Mouse (Mus musculus): ENCODE measurements around the gene Dctn5.
"Not testable (repeated sequence)": the region's sequence is repeated elsewhere in the genome, so short reads cannot be mapped to it uniquely, and the experiment has no call there.

The Dctn5 gene

GRCm38 (mm10) chr7:122132497-122133337, at the start of gene Dctn5, which contains the start of gene Palb2:
Dctn5 (plus strand) TSS chr7:122133041.
Palb2 (minus strand) TSS chr7:122132985.
- DNase-seq (ENCODE audit: extremely low read depth, low read depth, low spot score), result peak; percentile 51

- no peak for DNase-seq (ENCODE audit: extremely low read depth, low read depth, low spot score)
These were observed 45.5 kb upstream of the Dctn5 start for GRCm38 (mm10) chr7:122087195-122087982.

- no peak for DNase-seq (ENCODE audit: extremely low read depth, low read depth, low spot score)
These were observed 38.1 kb upstream of the Dctn5 start for GRCm38 (mm10) chr7:122094564-122095330.

GRCm38 (mm10) chr7:122098009-122098408, 34.8 kb upstream of the Dctn5 start:
- DNase-seq (ENCODE audit: extremely low read depth, low read depth, low spot score), result no peak

- no peak for DNase-seq (ENCODE audit: extremely low read depth, low read depth, low spot score)
These were observed 33.6 kb upstream of the Dctn5 start for GRCm38 (mm10) chr7:122099222-122099621.

GRCm38 (mm10) chr7:122101014-122101746, 31.7 kb upstream of the Dctn5 start:
- DNase-seq (ENCODE audit: extremely low read depth, low read depth, low spot score), result not testable (repeated sequence)

- DNase-seq (ENCODE audit: extremely low read depth, low read depth, low spot score), result no peak
These were observed 31.0 kb upstream of the Dctn5 start, which contains the start of gene Ndufab1 for GRCm38 (mm10) chr7:122101747-122102244. Ndufab1 (minus strand) TSS chr7:122101886.

GRCm38 (mm10) chr7:122108206-122108605, 24.6 kb upstream of the Dctn5 start:
- no peak for DNase-seq (ENCODE audit: extremely low read depth, low read depth, low spot score)

- no peak for DNase-seq (ENCODE audit: extremely low read depth, low read depth, low spot score)
These were observed 9.3 kb upstream of the Dctn5 start for GRCm38 (mm10) chr7:122123518-122123917.

- DNase-seq (ENCODE audit: extremely low read depth, low read depth, low spot score), result no peak
These were observed 7.2 kb upstream of the Dctn5 start for GRCm38 (mm10) chr7:122125636-122126035.

- no peak for DNase-seq (ENCODE audit: extremely low read depth, low read depth, low spot score)
These were observed 5.9 kb upstream of the Dctn5 start for GRCm38 (mm10) chr7:122126946-122127345.

- DNase-seq (ENCODE audit: extremely low read depth, low read depth, low spot score), result no peak
These were observed 1.0 kb upstream of the Dctn5 start for GRCm38 (mm10) chr7:122131834-122132233.

GRCm38 (mm10) chr7:122133338-122133625, 441 bp downstream of the Dctn5 start:
- no peak for DNase-seq (ENCODE audit: extremely low read depth, low read depth, low spot score)

GRCm38 (mm10) chr7:122135070-122135469, 2.2 kb downstream of the Dctn5 start:
- no peak for DNase-seq (ENCODE audit: extremely low read depth, low read depth, low spot score)

- DNase-seq (ENCODE audit: extremely low read depth, low read depth, low spot score), result no peak
These were observed 4.2 kb downstream of the Dctn5 start for GRCm38 (mm10) chr7:122137071-122137470.

GRCm38 (mm10) chr7:122138190-122138589, 5.3 kb downstream of the Dctn5 start:
- no peak for DNase-seq (ENCODE audit: extremely low read depth, low read depth, low spot score)

- peak; percentile 37 for DNase-seq (ENCODE audit: extremely low read depth, low read depth, low spot score)
These were observed 8.2 kb downstream of the Dctn5 start for GRCm38 (mm10) chr7:122140991-122141390.

GRCm38 (mm10) chr7:122152473-122152872, 19.6 kb downstream of the Dctn5 start:
- DNase-seq (ENCODE audit: extremely low read depth, low read depth, low spot score), result no peak

GRCm38 (mm10) chr7:122158488-122158887, 25.6 kb downstream of the Dctn5 start:
- no peak for DNase-seq (ENCODE audit: extremely low read depth, low read depth, low spot score)
